Mouse (Mus musculus) frontal cortex, postnatal 14 days (tissue): ENCODE results near the gene Plk3.

Source experiments
- DNase-seq, 2 experiments: peaks; one replicate each; pipeline ENCODE4 v3.0.0; 2022; ENCODE audit warnings: low spot score in 2 of 2

The Plk3 gene

DNA sequence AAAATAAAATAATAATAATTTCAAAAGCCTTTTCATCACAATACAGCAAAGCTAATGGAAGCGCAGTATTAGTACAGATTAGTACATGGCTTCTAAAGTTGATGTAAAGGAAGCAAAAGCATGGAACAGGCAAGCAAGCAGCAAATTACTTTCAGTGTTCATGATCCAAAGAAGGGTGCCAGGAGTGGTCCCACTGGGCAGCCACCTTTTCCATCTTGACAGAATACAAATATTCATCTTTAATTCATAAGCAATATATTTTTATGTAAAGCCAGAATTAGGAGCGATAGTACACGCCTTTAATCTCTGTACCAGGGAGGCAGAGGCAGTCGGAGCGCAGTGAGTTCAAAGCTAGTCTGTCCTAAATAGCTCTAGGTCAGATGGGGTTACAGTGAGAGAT, 14.1 kb downstream of the Plk3 start:
- no peak for DNase-seq

DNA sequence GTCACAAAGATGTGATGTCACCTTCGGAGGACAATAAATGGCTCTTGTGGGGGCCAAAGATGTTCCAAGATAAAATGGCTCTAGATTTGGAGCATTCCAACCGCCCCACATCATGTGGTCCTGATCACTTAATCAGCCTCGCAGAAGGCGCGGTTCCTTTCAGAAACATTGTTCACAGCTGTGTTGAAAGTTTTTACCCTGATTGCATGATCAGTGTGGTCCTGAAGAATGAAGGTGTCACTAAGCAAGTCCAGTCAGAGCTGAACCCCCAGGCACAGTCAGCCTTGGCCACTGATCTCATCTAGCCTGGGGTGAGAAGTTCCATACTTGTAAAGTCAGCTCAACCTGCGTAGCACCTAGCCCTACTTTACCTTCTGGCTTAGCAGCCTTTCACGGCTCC, 15.8 kb downstream of the Plk3 start:
- no peak for DNase-seq

DNA sequence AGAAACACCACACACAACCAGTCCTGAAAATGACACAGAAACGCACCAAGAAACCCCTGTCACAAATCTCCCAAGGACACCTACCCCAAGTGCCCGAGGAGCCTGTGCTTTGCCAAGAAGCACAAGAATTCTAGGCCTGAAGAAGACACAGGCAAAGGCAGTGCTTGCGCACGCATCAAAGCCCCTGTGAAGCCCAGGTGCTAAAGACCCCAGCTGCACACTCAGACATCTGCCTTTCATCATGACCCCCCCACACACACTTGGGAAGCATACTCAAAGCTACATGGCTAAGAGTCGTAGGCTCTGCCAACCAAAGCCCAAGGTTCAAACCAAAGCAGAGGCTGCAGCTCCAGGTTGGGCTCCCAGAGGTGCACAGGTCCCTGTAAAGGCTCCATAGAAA, 18.2 kb downstream of the Plk3 start:
- DNase-seq: no peak

DNA sequence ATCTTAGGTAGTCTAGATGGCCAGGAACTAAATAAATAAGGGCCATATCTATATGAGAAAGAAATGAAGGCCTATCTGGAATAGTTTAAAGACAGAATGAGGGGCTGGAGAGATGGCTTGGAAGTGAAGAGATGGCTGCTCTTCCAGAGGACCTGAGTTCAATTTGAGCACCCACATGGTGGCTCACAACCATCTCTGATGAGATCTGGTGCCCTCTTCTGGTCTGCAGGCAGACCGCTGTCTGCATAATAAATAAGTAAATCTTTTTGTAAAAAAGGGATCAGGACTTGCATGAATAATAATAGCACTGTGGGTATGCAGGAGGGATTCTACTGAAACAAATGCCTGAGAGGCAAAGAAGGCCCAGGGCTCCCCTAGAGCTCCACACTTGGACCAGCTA, 20.5 kb downstream of the Plk3 start:
- DNase-seq: no peak

DNA sequence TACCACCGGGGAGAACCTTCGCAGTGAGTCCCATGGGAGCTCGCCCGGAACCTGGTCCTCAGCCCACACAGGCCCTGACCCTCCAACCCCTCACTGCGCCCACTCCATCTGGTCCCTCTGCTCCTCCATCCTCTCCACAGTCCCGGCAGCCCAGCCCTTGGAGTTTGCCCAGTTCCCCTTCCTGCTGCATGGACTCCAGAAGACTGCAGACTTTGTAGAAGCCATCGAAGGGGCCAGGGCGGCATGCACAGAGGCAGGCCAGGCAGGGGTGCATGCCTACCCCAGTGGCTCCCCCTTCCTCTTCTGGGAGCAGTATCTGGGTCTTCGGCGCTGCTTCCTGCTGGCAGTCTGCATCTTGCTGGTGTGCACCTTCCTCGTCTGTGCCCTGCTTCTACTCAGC, 22.8 kb downstream of the Plk3 start:
- DNase-seq: no peak

DNA sequence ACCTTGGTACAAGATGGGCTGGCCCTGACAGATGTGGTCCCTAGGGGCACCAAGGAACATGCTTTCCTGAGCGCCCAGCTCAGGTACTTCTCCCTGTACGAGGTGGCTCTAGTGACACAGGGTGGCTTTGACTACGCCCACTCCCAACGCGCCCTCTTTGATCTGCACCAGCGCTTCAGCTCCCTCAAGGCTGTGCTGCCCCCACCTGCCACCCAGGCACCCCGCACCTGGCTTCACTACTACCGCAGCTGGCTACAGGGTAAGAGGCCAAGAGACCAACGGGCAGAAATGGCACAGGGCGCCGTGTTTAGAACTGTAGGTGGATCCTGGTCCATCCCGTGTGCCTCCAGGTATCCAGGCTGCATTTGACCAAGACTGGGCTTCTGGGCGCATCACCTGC, 23.5 kb downstream of the Plk3 start:
- DNase-seq: no peak

DNA sequence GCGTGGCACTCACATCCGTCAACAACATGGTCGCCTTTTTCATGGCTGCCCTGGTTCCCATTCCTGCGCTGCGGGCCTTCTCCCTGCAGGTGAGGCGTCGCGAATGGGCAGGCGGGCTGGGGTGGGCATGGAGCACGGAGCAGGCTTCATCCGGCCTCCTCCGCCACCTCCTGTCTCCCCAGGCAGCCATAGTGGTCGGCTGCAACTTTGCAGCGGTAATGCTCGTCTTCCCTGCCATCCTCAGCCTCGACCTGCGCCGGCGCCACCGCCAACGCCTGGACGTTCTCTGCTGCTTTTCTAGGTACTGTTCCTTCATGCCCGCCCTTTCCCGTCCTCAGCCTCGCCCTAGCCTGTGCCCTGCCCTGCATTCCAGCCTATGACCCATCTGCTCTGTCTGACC, 24.4 kb downstream of the Plk3 start:
- no peak for DNase-seq

DNA sequence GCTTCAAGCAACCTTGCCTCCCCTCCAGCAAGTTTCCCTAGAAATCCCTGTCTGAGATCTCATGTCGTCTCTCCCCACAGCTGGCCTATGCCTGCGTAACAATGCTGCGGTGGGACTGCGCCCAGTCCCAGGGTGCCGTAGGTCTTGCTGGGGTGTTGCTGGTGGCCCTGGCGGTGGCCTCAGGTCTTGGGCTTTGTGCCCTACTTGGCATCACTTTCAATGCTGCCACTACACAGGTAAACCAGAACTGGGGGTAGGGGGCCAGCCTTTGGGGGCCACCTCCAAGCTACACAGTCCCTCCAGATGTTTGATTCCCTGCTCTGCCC, 25.3 kb downstream of the Plk3 start:
- DNase-seq: no peak

DNA sequence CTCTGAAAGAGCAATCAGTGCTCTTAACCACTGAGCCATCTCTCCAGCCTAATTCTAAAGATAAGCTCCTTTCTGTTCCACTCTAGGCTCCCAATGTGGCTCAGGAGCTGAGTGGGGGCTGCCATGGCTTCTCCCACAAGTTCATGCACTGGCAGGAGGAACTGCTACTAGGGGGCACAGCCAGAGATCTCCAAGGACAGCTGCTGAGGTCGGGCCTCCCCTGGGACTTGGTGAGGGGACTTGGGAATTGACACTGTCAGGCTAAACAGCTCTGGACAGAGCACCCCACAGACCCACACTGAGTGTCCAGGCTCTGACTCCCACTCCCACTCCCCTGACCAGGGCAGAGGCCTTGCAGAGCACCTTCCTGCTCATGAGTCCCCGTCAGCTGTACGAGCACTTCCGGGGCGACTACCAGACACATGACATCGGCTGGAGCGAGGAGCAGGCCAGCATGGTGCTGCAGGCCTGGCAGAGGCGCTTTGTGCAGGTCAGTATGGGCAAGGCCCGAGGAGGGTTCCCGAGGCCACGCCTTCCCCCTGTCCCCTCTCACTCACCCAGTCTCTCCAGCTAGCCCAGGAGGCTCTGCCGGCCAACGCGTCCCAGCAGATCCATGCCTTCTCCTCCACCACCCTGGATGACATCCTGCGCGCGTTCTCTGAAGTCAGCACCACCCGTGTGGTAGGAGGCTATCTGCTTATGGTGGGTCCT, 25.8 kb downstream of the Plk3 start:
- no peak for DNase-seq

DNA sequence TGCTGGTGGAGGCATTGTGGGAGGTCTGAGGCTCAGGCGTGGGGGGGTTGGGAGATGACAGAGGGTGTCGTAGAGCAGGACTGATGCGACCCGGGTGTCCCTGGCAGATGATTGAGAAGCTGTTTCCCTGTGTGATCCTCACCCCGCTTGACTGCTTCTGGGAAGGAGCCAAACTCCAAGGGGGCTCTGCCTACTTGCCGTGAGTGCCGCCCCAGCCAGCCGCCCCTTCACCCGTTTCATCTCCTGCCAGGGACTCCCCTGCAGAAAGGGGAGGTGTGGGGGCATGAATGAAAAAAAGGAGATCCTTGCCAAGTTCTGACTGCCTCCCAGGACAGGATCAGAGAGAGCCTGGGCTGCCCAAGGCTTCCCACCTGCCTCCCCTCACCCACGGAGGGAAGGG, 28.6 kb downstream of the Plk3 start:
- DNase-seq: no peak

DNA sequence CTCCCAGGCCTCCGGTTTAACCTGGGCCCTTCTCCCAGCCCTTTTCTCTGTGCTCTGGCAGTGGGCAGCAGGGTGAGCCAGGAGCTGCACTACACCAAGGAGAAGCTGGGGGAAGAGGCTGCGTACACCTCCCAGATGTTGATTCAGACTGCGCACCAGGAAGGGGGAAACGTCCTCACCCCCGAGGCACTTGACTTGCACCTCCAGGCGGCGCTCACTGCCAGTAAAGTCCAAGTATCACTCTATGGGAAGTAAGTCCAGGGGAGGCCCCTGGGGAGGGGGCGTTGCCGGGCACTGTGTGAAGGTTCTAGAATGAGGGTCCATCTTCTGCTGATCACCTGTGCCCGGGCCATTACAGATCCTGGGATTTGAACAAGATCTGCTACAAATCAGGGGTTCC, 29.1 kb downstream of the Plk3 start:
- no peak for DNase-seq

DNA sequence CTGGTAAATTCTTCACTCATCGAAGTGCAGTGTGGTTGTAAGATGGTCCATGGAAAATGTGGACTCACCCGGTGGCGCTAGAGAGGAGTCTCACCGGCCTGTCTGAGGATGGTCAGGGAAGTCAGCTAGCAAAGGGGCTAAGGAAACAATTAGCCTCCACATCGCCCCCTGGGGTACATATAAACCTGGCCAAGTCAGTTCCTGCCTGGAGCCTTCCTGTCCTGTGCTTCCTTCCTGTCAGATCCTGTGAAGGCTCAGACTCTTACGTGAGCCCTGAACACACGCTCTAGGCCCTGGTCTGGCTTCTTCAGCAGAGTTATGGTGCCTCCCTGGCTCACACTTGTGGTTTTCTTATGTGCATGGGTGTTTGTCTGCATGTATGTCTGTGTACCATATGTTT, 32.5 kb downstream of the Plk3 start:
- DNase-seq: no peak

DNA sequence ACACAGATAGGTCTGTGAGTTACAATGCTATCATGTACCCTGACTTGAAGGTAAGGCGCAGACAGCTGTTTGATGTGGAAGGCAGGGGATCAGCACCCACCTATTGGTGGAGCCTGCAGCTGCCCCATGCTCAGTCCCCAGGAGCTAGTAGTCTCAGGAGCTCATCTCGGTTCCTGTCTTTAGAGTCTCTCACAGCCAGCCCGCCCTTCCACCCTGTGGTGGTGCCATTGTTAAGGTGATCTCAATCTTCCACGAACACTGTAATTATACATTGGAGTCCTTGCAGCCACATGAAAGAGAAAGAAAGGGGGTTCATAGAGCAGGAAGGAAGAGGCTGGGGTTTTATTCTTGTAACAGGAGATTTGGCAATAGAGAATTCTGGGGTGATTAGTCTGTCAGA, 33.7 kb downstream of the Plk3 start:
- DNase-seq: no peak

DNA sequence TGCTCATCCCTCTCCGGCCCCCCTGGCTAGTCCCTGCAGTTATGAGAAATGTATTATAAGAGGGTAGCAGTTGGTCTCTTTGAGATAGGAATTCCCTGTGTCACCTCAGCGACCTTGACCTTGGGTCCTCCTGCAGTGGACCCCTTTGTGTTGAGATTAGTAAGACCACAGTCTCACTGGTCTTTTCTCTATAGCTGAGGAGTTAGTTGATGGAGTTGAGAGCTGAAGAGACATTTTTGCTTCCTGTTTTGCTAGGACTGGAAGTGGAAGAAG, 35.1 kb downstream of the Plk3 start:
- no peak for DNase-seq

DNA sequence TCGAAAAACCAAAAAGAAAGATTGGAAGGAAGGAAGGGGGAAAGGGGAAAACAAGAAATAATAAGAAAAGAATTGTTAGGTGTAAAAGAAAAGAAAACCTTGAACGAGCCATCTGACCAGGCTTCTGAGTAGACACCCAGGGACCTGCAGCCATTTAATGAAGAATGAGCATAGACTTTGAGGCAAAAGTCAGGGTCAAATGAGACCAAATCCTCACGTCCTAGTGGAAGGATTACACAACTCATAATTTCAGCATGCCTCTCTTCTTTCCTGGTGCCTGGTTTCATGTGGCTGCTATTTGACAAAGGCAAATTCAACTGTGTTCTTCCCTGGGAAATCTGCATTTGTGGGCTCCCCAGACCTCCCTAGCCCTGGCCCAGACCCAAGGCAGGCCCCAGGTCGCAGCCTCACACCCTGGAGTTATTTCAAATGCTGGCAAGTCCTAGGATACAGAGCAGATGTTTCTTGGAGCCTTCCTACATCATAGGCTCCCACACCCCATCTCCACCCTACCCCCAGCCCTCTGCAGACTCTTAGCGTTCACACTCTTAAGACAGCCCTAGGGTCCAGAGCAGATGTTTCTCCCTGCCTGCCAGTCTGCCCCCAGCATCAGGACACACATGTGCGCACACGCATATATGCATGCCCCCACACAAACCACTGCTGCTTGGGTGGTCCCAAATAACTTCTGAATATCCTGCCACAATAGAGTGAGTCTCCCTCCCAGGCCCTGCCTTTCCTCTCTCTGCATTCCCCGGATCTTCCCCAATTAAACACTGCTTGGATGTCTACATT, 35.6 kb downstream of the Plk3 start:
- DNase-seq: no peak

DNA sequence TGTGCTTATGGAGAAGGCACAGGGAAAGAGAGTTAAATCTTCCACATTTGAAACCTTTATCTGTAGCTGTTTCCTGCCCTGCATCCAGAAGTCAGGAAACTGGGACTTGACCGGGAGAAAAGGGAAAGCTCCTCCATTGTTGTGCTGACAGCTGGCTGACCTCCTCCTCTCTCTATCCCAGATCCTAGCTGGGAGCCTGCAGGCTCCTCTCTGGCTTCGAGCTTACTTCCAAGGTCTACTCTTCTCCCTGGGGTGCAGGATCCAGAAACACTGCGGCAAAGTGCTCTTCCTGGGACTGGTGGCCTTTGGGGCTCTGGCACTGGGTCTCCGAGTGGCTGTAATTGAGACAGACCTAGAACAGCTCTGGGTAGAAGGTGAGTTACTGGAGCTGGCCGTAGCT, 37.1 kb downstream of the Plk3 start:
- no peak for DNase-seq

DNA sequence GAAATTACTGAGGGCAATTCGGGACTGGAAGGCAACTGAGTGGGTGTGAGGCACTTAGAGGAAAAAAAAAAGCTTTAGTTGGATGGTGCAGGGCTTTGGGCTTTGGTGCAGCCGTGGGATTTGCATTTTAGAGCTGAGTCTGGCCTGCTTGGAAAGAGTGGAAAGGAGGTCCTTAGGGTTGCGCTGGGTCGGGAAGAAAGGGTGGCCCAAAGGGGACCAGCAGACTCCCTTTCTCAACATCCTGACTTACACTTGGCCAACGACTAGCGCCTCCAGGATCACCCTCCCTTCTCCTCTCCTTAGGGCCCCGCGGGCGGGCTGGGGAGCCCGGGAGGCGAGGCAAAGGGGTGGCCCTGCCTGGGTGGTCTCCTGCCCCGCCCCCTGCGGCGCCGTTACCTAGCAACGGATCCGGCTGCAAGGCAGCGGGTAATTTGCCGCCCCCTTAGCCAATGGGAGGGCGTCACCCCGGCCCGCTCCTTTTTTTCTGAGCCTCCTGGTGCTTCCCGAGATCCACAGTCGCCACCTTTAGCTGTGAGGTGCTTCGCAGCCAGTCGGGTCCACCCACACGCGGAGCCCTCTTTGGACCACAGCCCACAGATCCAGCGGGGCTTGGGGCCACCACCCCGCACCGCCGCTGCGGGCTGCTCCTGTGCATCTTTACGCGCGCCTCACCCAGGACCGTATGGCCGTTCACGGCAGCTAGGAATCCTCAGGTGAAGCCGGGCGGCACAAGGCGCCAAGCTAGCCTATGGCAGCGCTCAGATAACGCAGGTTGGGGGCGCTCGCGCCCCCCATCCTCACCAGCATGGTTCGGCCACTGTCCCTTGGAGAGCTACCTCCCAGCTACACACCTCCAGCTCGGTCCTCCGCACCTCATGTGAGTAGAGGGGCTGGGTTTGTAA, 38.0 kb downstream of the Plk3 start, which contains the start of gene Ptch2:
Gene Ptch2 (plus strand): TSS at position 525 of the 902 bp plus-strand sequence.
- peak; percentile 45 to 48 for DNase-seq

DNA sequence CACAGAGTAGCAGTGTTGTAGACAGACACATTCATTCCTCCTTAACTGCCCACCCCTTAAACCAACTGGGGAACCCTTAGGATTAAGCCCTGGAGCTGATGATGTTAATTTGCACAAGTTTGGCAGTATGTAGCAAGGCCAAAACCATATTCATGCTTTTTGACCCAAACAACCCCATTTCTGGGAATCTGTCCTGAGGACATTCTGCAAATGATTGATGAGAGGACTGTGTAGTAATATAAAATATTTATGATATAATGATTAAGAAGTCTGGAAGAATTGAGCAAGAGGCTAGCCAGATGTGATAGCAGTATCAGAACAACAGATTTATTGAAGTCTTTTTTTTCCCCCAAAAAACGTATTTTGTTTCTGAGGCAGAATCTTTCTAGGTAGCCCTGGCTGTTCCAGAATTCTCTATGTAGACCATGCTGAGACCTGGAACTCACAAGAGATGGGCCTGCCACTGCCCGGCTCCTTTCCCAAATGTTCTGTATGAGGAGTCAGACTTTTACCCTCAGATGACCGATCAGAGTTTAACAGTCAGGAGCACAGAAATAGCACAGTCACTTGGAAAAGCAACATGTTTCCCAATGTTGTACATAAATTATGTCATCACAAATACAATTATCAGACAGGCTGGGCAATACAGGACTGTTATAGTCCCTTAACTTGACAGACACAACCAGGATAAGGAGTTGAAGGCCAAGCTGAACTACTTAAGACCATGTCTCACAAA, 39.0 kb downstream of the Plk3 start:
- no peak for DNase-seq

DNA sequence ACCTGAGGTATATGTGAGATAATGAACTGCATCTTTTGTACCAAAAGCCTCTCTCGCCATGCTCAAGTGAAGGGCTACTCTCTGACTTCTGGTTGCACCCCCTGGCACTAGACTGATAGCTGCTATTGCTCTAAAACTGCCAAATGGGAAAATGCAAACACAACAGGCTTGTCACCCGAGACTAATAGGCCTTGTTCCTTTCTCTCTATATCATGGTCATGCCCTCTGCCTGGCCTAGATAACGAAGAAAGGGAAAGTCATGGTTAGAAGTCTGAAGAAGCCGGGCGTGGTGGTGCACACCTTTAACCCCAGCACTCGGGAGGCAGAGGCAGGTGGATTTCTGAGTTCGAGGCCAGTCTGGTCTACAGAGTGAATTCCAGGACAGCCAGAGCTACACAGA, 43.2 kb downstream of the Plk3 start:
- no peak for DNase-seq

DNA sequence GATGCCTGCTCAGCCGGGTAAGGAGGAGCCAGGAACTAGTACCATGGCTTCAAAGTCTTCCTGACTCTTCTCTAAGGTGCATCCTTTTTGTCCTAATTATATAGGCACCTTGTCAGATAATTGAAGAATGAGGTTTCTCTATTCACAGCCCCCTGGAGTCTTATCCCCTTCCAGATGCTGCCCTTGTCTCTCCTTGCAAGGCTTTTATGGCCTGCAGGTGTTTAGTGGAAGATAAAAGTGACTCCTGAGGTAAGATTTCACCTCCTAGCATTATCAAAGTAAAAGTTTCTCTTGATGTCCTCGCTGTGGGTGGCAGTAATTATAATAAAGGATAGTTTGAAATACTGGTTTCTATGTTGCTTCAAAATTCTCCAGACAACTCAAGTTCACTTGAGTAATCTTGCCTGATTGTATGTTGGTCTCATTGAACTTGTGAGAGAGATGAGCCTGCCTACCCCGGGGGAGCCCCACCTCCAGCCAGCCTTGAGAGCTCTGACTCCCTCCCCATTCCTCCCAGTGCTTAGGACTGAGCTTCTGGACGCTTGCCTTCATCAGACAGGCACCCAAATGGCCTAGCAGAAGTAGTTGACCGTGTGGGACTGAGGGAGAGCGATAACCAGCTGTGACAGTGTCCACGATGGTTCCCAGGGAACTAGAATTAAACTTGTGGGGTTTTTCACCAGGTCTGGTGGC, 45.7 kb downstream of the Plk3 start:
- DNase-seq: no peak
